Mouse (Mus musculus): ENCODE measurements around the gene Pfdn6.

- no peak for TF ChIP-seq CTCF (IDR thresholded peaks at IDR 0.05; ENCODE audit: extremely low read depth, insufficient read length, insufficient replicate concordance, low read depth, low read length)
- no peak for TF ChIP-seq POLR2A (IDR thresholded peaks at IDR 0.05; ENCODE audit: low read depth, low read length)
These were observed 25.9 kb upstream of the Pfdn6 start for GRCm38 (mm10) chr17:33965846-33966550.

Measured in small intestine, adult 2 months (tissue).